Mouse (Mus musculus) neural tube, embryonic 15.5 days (tissue): ENCODE results near the gene Mycl. TPM values are rescaled to one million over a fixed set of nuclear protein-coding genes. Genes with fewer than 3 reads are reported as not detected.

Experiments used
- polyA plus RNA-seq: library from polyadenylated mRNA; unstranded; fragments of >200 nt; fragmentation: Nextera tagmentation; extraction: Ambion mirVana; gene quantifications from 2 replicates; pipeline ENCODE4 v1.2.1, GENCODE M21; 2015

The Mycl gene
- polyA plus RNA-seq, 1 experiment from 2014 or later = 52.3 TPM

Other genes with a start within 250 kb of the Mycl start
- 97.0 and 121 TPM in 2 replicates for gene Ppt1, start 159.4 kb upstream of the Mycl start, polyA plus RNA-seq
- gene Cap1, start 109.6 kb upstream of the Mycl start, polyA plus RNA-seq = 73.5 and 78.6 TPM in 2 replicates
- gene Mfsd2a, start 34.5 kb upstream of the Mycl start, polyA plus RNA-seq = 23.3 and 29.3 TPM in 2 replicates
- 21.0 and 21.9 TPM in 2 replicates for gene Trit1, start 20.9 kb downstream of the Mycl start, polyA plus RNA-seq
- gene Bmp8b, start 109.5 kb downstream of the Mycl start, polyA plus RNA-seq = 0.38 and 0.43 TPM in 2 replicates
- gene Oxct2b, start 120.6 kb downstream of the Mycl start, polyA plus RNA-seq = 0.68 and 0.77 TPM in 2 replicates
- 50.4 and 66.1 TPM in 2 replicates for gene Ppie, start 144.3 kb downstream of the Mycl start, polyA plus RNA-seq
- 33.2 and 34.4 TPM in 2 replicates for gene Hpcal4, start 187.6 kb downstream of the Mycl start, polyA plus RNA-seq
- gene Nt5c1a, start 205.9 kb downstream of the Mycl start, polyA plus RNA-seq = 0.17 TPM in 1 of 2 replicates, not detected in the other
- 5.6 and 9.6 TPM in 2 replicates for gene Heyl, start 237.9 kb downstream of the Mycl start, polyA plus RNA-seq